Mouse (Mus musculus): Measurements from ENCODE around the gene Klk1b26. TPM values are rescaled to one million over a fixed set of nuclear protein-coding genes. Genes with fewer than 3 reads are reported as not detected.
"Not testable (repeated sequence)": the region's sequence is repeated elsewhere in the genome, so short reads cannot be mapped to it uniquely, and the experiment has no call there.

The Klk1b26 gene
- polyA plus RNA-seq, 1 experiment from 2014 or later, result not detected

GRCm38 (mm10) chr7:44014666-44015065, 2.7 kb downstream of the Klk1b26 start:
- ATAC-seq; H3K4me2 ChIP-seq (ENCODE audit: low read length); H3K9ac ChIP-seq (ENCODE audit: low read length); H3K9me3 ChIP-seq (replicated peaks; ENCODE audit: control insufficient read depth, low read length); H3K36me3 ChIP-seq (ENCODE audit: control insufficient read depth, insufficient read depth, low read length); H3K27me3 ChIP-seq (replicated peaks; ENCODE audit: control insufficient read depth, insufficient read depth, low read length); H3K4me3 ChIP-seq (ENCODE audit: low read depth, low read length); DNase-seq (ENCODE audit: low spot score); H3K27ac ChIP-seq (ENCODE audit: low read depth, low read length); H3K4me1 ChIP-seq (ENCODE audit: control insufficient read depth, insufficient read depth, low read length): not testable (repeated sequence)
- 80% methylated on average over 6 of the region's 6 CpGs for WGBS

DNA sequence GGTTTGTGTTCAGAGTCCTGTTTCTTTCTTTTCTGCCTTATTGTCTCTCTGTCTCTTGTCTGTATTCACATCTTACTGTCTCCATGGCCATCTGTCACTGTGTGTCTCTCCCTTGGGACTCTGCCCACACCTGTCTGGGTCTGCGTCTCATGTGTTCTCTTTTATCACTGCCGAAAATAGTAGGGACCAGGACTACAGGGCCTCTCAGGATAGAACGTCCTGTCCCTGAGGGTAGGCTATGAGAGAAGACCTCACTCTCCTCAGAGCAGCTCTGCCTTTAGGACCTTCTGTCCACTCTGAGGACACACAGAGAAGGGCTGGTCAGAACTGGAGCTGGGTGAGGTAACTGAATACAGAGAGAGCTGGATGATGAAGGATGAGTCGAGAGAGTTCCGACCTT, 3.1 kb downstream of the Klk1b26 start:
- Histone ChIP-seq H3K27ac (ENCODE audit: low read depth, low read length) (no peak overlapping the region), H3K4me3 (ENCODE audit: low read depth, low read length) (no peak overlapping the region), H3K9me3 (replicated peaks; ENCODE audit: control insufficient read depth, low read length) (no peaks in the 10 kb centered on the region), H3K36me3 (ENCODE audit: control insufficient read depth, insufficient read depth, low read length) (no peaks in the 10 kb centered on the region), H3K9ac (ENCODE audit: low read length) (no peak overlapping the region), H3K27me3 (replicated peaks; ENCODE audit: control insufficient read depth, insufficient read depth, low read length) (no peaks in the 10 kb centered on the region), H3K4me2 (ENCODE audit: low read length) (no peak overlapping the region), H3K4me1 (ENCODE audit: control insufficient read depth, insufficient read depth, low read length) (no peaks in the 10 kb centered on the region)
- WGBS, result 85% methylated on average over 5 of the region's 5 CpGs
- ATAC-seq (no peak), DNase-seq (ENCODE audit: low spot score) (no peak)

DNA sequence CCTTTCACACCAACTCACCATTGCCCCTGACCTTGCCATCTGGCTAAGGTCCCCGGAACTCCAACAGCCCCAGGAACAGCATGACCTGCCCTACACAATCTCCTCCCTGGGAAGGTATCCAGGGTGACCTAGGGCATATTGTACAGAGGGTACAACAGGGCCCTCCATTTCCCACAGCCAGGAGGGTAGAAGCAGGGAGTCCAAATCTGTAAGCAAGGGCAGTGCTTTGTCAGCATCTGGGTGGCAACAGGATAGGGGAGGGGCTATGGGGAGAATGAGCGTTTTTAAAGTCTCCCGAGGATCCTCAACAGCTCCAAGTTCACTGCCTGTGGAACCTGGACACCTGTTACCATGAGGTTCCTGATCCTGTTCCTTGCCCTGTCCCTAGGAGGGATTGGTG, 40.0 kb downstream of the Klk1b26 start, which contains the start of gene Klk1b27:
Gene Klk1b27, plus strand, starts transcription at position 301 of the 400 bp plus-strand sequence.
- H3K27me3 ChIP-seq (replicated peaks; ENCODE audit: control insufficient read depth, insufficient read depth, low read length); H3K4me2 ChIP-seq (ENCODE audit: low read length); H3K9me3 ChIP-seq (replicated peaks; ENCODE audit: control insufficient read depth, low read length); H3K27ac ChIP-seq (ENCODE audit: low read depth, low read length); DNase-seq (ENCODE audit: low spot score); H3K4me1 ChIP-seq (ENCODE audit: control insufficient read depth, insufficient read depth, low read length); H3K9ac ChIP-seq (ENCODE audit: low read length); H3K36me3 ChIP-seq (ENCODE audit: control insufficient read depth, insufficient read depth, low read length); H3K4me3 ChIP-seq (ENCODE audit: low read depth, low read length); ATAC-seq: not testable (repeated sequence)
- 83% methylated on average over 3 of the region's 3 CpGs for WGBS

Other genes with a start within 250 kb of the Klk1b26 start
- gene Klk12, start 243.3 kb upstream of the Klk1b26 start, polyA plus RNA-seq (2014; fragmentation: Nextera tagmentation; extraction: Ambion mirVana), result 0.19 TPM in 1 of 2 replicates, not detected in the other
- not detected in 2 replicates for gene Klk11, start 237.6 kb upstream of the Klk1b26 start, polyA plus RNA-seq (2014; fragmentation: Nextera tagmentation; extraction: Ambion mirVana)
- gene Klk10, start 231.1 kb upstream of the Klk1b26 start, polyA plus RNA-seq (2014; fragmentation: Nextera tagmentation; extraction: Ambion mirVana), result 0.13 TPM in 1 of 2 replicates, not detected in the other
- not detected in 2 replicates for gene Klk9, start 220.3 kb upstream of the Klk1b26 start, polyA plus RNA-seq (2014; fragmentation: Nextera tagmentation; extraction: Ambion mirVana)
- 7.1 and 9.6 TPM in 2 replicates for gene Klk8, start 214.6 kb upstream of the Klk1b26 start, polyA plus RNA-seq (2014; fragmentation: Nextera tagmentation; extraction: Ambion mirVana)
- not detected in 2 replicates for gene Klk7, start 200.9 kb upstream of the Klk1b26 start, polyA plus RNA-seq (2014; fragmentation: Nextera tagmentation; extraction: Ambion mirVana)
- not detected in 2 replicates for gene Klk6, start 187.7 kb upstream of the Klk1b26 start, polyA plus RNA-seq (2014; fragmentation: Nextera tagmentation; extraction: Ambion mirVana)
- gene Klk5, start 170.2 kb upstream of the Klk1b26 start, polyA plus RNA-seq (2014; fragmentation: Nextera tagmentation; extraction: Ambion mirVana), result not detected in 2 replicates
- 0.69 and 0.86 TPM in 2 replicates for gene Klk4, start 131.0 kb upstream of the Klk1b26 start, polyA plus RNA-seq (2014; fragmentation: Nextera tagmentation; extraction: Ambion mirVana)
- not detected in 2 replicates for gene Klk15, start 78.4 kb upstream of the Klk1b26 start, polyA plus RNA-seq (2014; fragmentation: Nextera tagmentation; extraction: Ambion mirVana)
- not detected in 2 replicates for gene Klk1b8, start 61.5 kb upstream of the Klk1b26 start, polyA plus RNA-seq (2014; fragmentation: Nextera tagmentation; extraction: Ambion mirVana)
- not detected in 2 replicates for gene Klk1b1, start 45.4 kb upstream of the Klk1b26 start, polyA plus RNA-seq (2014; fragmentation: Nextera tagmentation; extraction: Ambion mirVana)
- not detected in 2 replicates for gene Klk1b9, start 36.1 kb upstream of the Klk1b26 start, polyA plus RNA-seq (2014; fragmentation: Nextera tagmentation; extraction: Ambion mirVana)
- gene Klk1b11, start 16.3 kb upstream of the Klk1b26 start, polyA plus RNA-seq (2014; fragmentation: Nextera tagmentation; extraction: Ambion mirVana), result not detected in 2 replicates
- not detected in 2 replicates for gene Klk1b27, start 40.1 kb downstream of the Klk1b26 start, polyA plus RNA-seq (2014; fragmentation: Nextera tagmentation; extraction: Ambion mirVana)
- gene Klk1b21, start 90.2 kb downstream of the Klk1b26 start, polyA plus RNA-seq (2014; fragmentation: Nextera tagmentation; extraction: Ambion mirVana), result not detected in 2 replicates
- gene Klk1b22, start 100.5 kb downstream of the Klk1b26 start, polyA plus RNA-seq (2014; fragmentation: Nextera tagmentation; extraction: Ambion mirVana), result not detected in 2 replicates
- not detected in 2 replicates for gene Klk1b16, start 124.6 kb downstream of the Klk1b26 start, polyA plus RNA-seq (2014; fragmentation: Nextera tagmentation; extraction: Ambion mirVana)
- not detected in 2 replicates for gene Klk1b24, start 176.1 kb downstream of the Klk1b26 start, polyA plus RNA-seq (2014; fragmentation: Nextera tagmentation; extraction: Ambion mirVana)
- not detected in 2 replicates for gene Klk1b3, start 186.0 kb downstream of the Klk1b26 start, polyA plus RNA-seq (2014; fragmentation: Nextera tagmentation; extraction: Ambion mirVana)
- not detected in 2 replicates for gene Klk1b4, start 195.3 kb downstream of the Klk1b26 start, polyA plus RNA-seq (2014; fragmentation: Nextera tagmentation; extraction: Ambion mirVana)
- gene Klk1b5, start 203.8 kb downstream of the Klk1b26 start, polyA plus RNA-seq (2014; fragmentation: Nextera tagmentation; extraction: Ambion mirVana), result not detected in 2 replicates
- not detected in 2 replicates for gene Klk1, start 213.2 kb downstream of the Klk1b26 start, polyA plus RNA-seq (2014; fragmentation: Nextera tagmentation; extraction: Ambion mirVana)
- not detected in 2 replicates for gene Gm36864, start 224.0 kb downstream of the Klk1b26 start, polyA plus RNA-seq (2014; fragmentation: Nextera tagmentation; extraction: Ambion mirVana)
- 1.9 and 2.4 TPM in 2 replicates for gene 1700028J19Rik, start 234.5 kb downstream of the Klk1b26 start, polyA plus RNA-seq (2014; fragmentation: Nextera tagmentation; extraction: Ambion mirVana)
- 162 and 186 TPM in 2 replicates for gene 2410002F23Rik, start 234.6 kb downstream of the Klk1b26 start, polyA plus RNA-seq (2014; fragmentation: Nextera tagmentation; extraction: Ambion mirVana)
- not detected in 2 replicates for gene Acp4, start 245.2 kb downstream of the Klk1b26 start, polyA plus RNA-seq (2014; fragmentation: Nextera tagmentation; extraction: Ambion mirVana)
- not detected in 2 replicates for gene Gm15517, start 249.3 kb downstream of the Klk1b26 start, polyA plus RNA-seq (2014; fragmentation: Nextera tagmentation; extraction: Ambion mirVana)